Mouse (Mus musculus) CH12.LX (cell line): ENCODE results near the gene Ndc1. TPM values are rescaled to one million over a fixed set of nuclear protein-coding genes. Genes with fewer than 3 reads are reported as not detected.

Experiments
- DNase-seq: peaks from one replicate; pipeline ENCODE4 v3.0.0-alpha.2; 2013; ENCODE audit errors: extremely low read depth
- H3K27ac ChIP-seq: 2 replicates; pipeline ENCODE4 v1.5.1; 2012; ENCODE audit warnings: low read depth, mild to moderate bottlenecking, control low read depth, moderate library complexity; ENCODE audit not compliant: insufficient read depth
- H3K27me3 ChIP-seq: replicated peaks from 2 replicates; pipeline ENCODE3; 2012; ENCODE audit warnings: inconsistent platforms
- H3K36me3 ChIP-seq, 2 experiments: replicated peaks in 1 of 2; 2 replicates each; pipeline versions ENCODE3 to v1.6.1; 2012; ENCODE audit warnings: inconsistent platforms in 1 of 2, low read length in 1 of 2, mild to moderate bottlenecking in 1 of 2, mixed read lengths in 1 of 2, moderate library complexity in 1 of 2; ENCODE audit not compliant: control insufficient read depth in 1 of 2, insufficient read depth in 1 of 2
- H3K4me1 ChIP-seq, 2 experiments: 2 replicates each; pipeline ENCODE4 v1.6.1; 2012; ENCODE audit warnings: inconsistent platforms in 1 of 2, moderate library complexity in 1 of 2; ENCODE audit not compliant: insufficient read depth in 2 of 2, control insufficient read depth in 1 of 2
- H3K4me2 ChIP-seq: 2 replicates; pipeline ENCODE4 v1.6.1; 2012; ENCODE audit warnings: low read depth, mild to moderate bottlenecking, control low read depth; ENCODE audit not compliant: poor library complexity, insufficient read depth, severe bottlenecking
- H3K4me3 ChIP-seq, 3 experiments: fragments of 150-350 bp in 1 of 3; sonication (generic) in 1 of 3; replicated peaks in 1 of 3; 2 replicates each; pipeline versions ENCODE3 to v1.5.1; 2011 to 2012; ENCODE audit warnings: low read depth in 2 of 3, low read length in 2 of 3, mild to moderate bottlenecking in 2 of 3, moderate library complexity in 2 of 3, control low read depth in 1 of 3, improper control_type of control experiment in 1 of 3, inconsistent platforms in 1 of 3, mixed read lengths in 1 of 3; ENCODE audit not compliant: poor library complexity in 1 of 3
- H3K79me2 ChIP-seq: replicated peaks from 2 replicates; pipeline ENCODE4 v1.6.1; 2012; ENCODE audit warnings: mild to moderate bottlenecking, moderate library complexity; ENCODE audit not compliant: control insufficient read depth, poor library complexity, insufficient read depth, severe bottlenecking; ENCODE audit errors: extremely low read depth
- H3K9ac ChIP-seq: 2 replicates; pipeline ENCODE4 v1.6.1; 2012; ENCODE audit warnings: low read depth, mild to moderate bottlenecking, control low read depth, moderate library complexity; ENCODE audit not compliant: insufficient read depth
- H3K9me3 ChIP-seq: replicated peaks from 2 replicates; pipeline ENCODE3; 2012; ENCODE audit warnings: low read length, inconsistent platforms, mixed read lengths
- BHLHE40 ChIP-seq: IDR thresholded peaks from 2 replicates; pipeline ENCODE4 v1.6.1; 2011; ENCODE audit warnings: mild to moderate bottlenecking, low read depth, low read length, improper control_type of control experiment
- CTCF ChIP-seq, 2 experiments: IDR thresholded peaks in 1 of 2; conservative IDR thresholded peaks in 1 of 2; 2 replicates each; pipeline ENCODE4 v1.5.1; 2011 to 2012; ENCODE audit warnings: low read depth in 2 of 2, low read length in 2 of 2, improper control_type of control experiment in 1 of 2, inconsistent platforms in 1 of 2, mild to moderate bottlenecking in 1 of 2, moderate library complexity in 1 of 2
- E2F4 ChIP-seq: IDR thresholded peaks from 2 replicates; pipeline ENCODE4 v1.6.1; 2011; ENCODE audit warnings: low read depth, low read length, improper control_type of control experiment; ENCODE audit not compliant: insufficient replicate concordance
- JUN ChIP-seq: IDR thresholded peaks from 2 replicates; pipeline ENCODE4 v1.6.1; 2011; ENCODE audit warnings: low read depth, mild to moderate bottlenecking, low read length, improper control_type of control experiment, moderate library complexity; ENCODE audit not compliant: insufficient read depth
- JUND ChIP-seq: conservative IDR thresholded peaks from 2 replicates; pipeline ENCODE4 v1.6.1; 2011; ENCODE audit warnings: low read depth, low read length, improper control_type of control experiment
- MAFK ChIP-seq: IDR thresholded peaks from 2 replicates; pipeline ENCODE4 v1.6.1; 2011; ENCODE audit warnings: low read length, improper control_type of control experiment; ENCODE audit not compliant: insufficient replicate concordance
- MEF2A ChIP-seq: IDR thresholded peaks from 2 replicates; pipeline ENCODE4 v1.6.1; 2014; ENCODE audit warnings: low read depth, mild to moderate bottlenecking, inconsistent platforms, low read length, improper control_type of control experiment, borderline replicate concordance
- MXI1 ChIP-seq: IDR thresholded peaks from 2 replicates; pipeline ENCODE4 v1.6.1; 2011; ENCODE audit warnings: mild to moderate bottlenecking, low read depth, low read length, improper control_type of control experiment
- MYC ChIP-seq: IDR thresholded peaks from 2 replicates; pipeline ENCODE4 v1.6.1; 2011; ENCODE audit warnings: low read depth, mild to moderate bottlenecking, improper control_type of control experiment, low read length
- NRF1 ChIP-seq: IDR thresholded peaks from 2 replicates; pipeline ENCODE4 v1.6.1; 2014; ENCODE audit warnings: low read depth, mild to moderate bottlenecking, inconsistent platforms, low read length, improper control_type of control experiment, moderate library complexity
- POLR2A ChIP-seq: IDR thresholded peaks from 2 replicates; pipeline ENCODE4 v1.6.1; 2011; ENCODE audit warnings: low read depth, mild to moderate bottlenecking, improper control_type of control experiment, low read length
- SIN3A ChIP-seq: IDR thresholded peaks from 2 replicates; pipeline ENCODE4 v1.6.1; 2012; ENCODE audit warnings: low read length, improper control_type of control experiment, inconsistent platforms
- USF1 ChIP-seq: IDR thresholded peaks from 2 replicates; pipeline ENCODE4 v1.6.1; 2014; ENCODE audit warnings: low read depth, mild to moderate bottlenecking, inconsistent platforms, low read length, improper control_type of control experiment
- USF2 ChIP-seq: conservative IDR thresholded peaks from 2 replicates; pipeline ENCODE4 v1.6.1; 2011; ENCODE audit warnings: low read depth, low read length, improper control_type of control experiment
- ZC3H11A ChIP-seq: IDR thresholded peaks from 2 replicates; pipeline ENCODE4 v1.6.1; 2012; ENCODE audit warnings: low read depth, mild to moderate bottlenecking, inconsistent platforms, low read length, improper control_type of control experiment
- ZMIZ1 ChIP-seq: IDR thresholded peaks from 2 replicates; pipeline ENCODE4 v1.6.1; 2012; ENCODE audit warnings: low read depth, mild to moderate bottlenecking, inconsistent platforms, low read length, improper control_type of control experiment
- dilution Hi-C: fragments of 300-500 bp; cut with MboI; formaldehyde crosslinking; loops from 2 replicates; pipeline ENCODE4 v1.14.3; 2020; ENCODE audit warnings: low sequenced_read_pairs; ENCODE audit not compliant: extremely low pct_unique_long_range_greater_than_20kb, extremely low pct_ligation_motif_present
- in situ Hi-C: fragments of 300-500 bp; cut with MboI; formaldehyde crosslinking; loops from 3 replicates; pipeline ENCODE4 v1.14.3; 2019; ENCODE audit warnings: low sequenced_read_pairs, low pct_ligation_motif_present, low pct_unique_long_range_greater_than_20kb, mixed read lengths
- polyA plus RNA-seq: library from polyadenylated mRNA; unstranded; fragments of >175 nt; gene quantifications from 2 replicates; pipeline ENCODE4 v1.2.1, GENCODE M21; 2012; ENCODE audit warnings: low read depth; ENCODE audit not compliant: insufficient read length
- total RNA-seq, 2 experiments: library from RNA; depleted of rRNA; stranded (reverse); fragments of 300-350 nt in 1 of 2; fragments of >200 nt in 1 of 2; gene quantifications; 2 replicates each; pipeline ENCODE4 v1.2.3; 2012 to 2014

Gene Ndc1
- total and polyA plus RNA-seq, 3 experiments: 49.1 to 86.5 (median 71.3) TPM

GRCm38 (mm10) chr4:107378954-107379353 lies 11.4 kb downstream of the Ndc1 start:
- Histone ChIP-seq H3K4me1 (no peaks in the 10 kb centered on the region), H3K4me3 (no peak overlapping the region), H3K79me2 (no peaks in the 10 kb centered on the region), H3K36me3 (peaks cover 64 to 77% of the 10 kb centered on the region in 2 experiments), H3K9ac (no peak overlapping the region), H3K4me2 (no peak overlapping the region), H3K9me3 (no peaks in the 10 kb centered on the region), H3K27ac (no peak overlapping the region), H3K27me3 (no peaks in the 10 kb centered on the region)
- TF ChIP-seq SIN3A (no peak), MXI1 (no peak), BHLHE40 (no peak)
- in situ Hi-C loops (no loop called here), dilution Hi-C loops (no loop called here)
- DNase-seq: no peak

- in situ Hi-C loops: no loop called here
- no peaks in the 10 kb centered on the region for H3K9me3 ChIP-seq
- no peak for DNase-seq
- H3K79me2 ChIP-seq: no peaks in the 10 kb centered on the region
- no peak overlapping the region for H3K4me2 ChIP-seq
- peaks cover 61 to 74% of the 10 kb centered on the region in 2 experiments for H3K36me3 ChIP-seq
- no peak for TF ChIP-seq POLR2A
- TF ChIP-seq ZC3H11A: no peak
- TF ChIP-seq E2F4: no peak
- TF ChIP-seq USF1: no peak
- no peak for TF ChIP-seq USF2
- no peaks in the 10 kb centered on the region for H3K4me1 ChIP-seq
- H3K27ac ChIP-seq: no peak overlapping the region
- H3K9ac ChIP-seq: no peak overlapping the region
- dilution Hi-C loops: no loop called here
- no peak overlapping the region for H3K4me3 ChIP-seq
- no peaks in the 10 kb centered on the region for H3K27me3 ChIP-seq
Measured at GRCm38 (mm10) chr4:107380871-107381270, 13.3 kb downstream of the Ndc1 start.

GRCm38 (mm10) chr4:107387038-107387437 lies 19.5 kb downstream of the Ndc1 start:
- no peak overlapping the region for H3K9ac ChIP-seq
- H3K36me3 ChIP-seq: peaks cover 69 to 86% of the 10 kb centered on the region in 2 experiments
- DNase-seq: no peak
- H3K27ac ChIP-seq: no peak overlapping the region
- TF ChIP-seq POLR2A: no peak
- TF ChIP-seq NRF1: no peak
- no peak for TF ChIP-seq BHLHE40
- no peak for TF ChIP-seq SIN3A
- TF ChIP-seq JUN: no peak
- no peak for TF ChIP-seq MYC
- TF ChIP-seq JUND: no peak
- no peak for TF ChIP-seq CTCF (conservative IDR thresholded peaks at IDR 0.05 in 1 of 2, IDR thresholded peaks at IDR 0.05 in 1 of 2; ENCODE audit: low read depth in 2 of 2, low read length in 2 of 2)
- TF ChIP-seq MAFK: no peak
- TF ChIP-seq MEF2A: no peak
- no peak for TF ChIP-seq ZMIZ1
- no peaks in the 10 kb centered on the region for H3K9me3 ChIP-seq
- H3K4me3 ChIP-seq: no peak overlapping the region
- dilution Hi-C loops: no loop called here
- no peaks in the 10 kb centered on the region for H3K27me3 ChIP-seq
- H3K4me1 ChIP-seq: no peaks in the 10 kb centered on the region
- H3K79me2 ChIP-seq: no peaks in the 10 kb centered on the region; the same call in 1 of the 2 replicates
- H3K4me2 ChIP-seq: no peak overlapping the region
- in situ Hi-C loops: no loop called here
